Mouse (Mus musculus) spleen, embryonic (tissue): Measurements from ENCODE around the gene Edem3.
"Not testable (repeated sequence)": the region's sequence is repeated elsewhere in the genome, so short reads cannot be mapped to it uniquely, and the experiment has no call there.

Source experiments
- CTCF ChIA-PET: fragments of 350-600 bp; sonication (Branson Sonifier 250); formaldehyde crosslinking; loops from one replicate; lab custom pipeline; 2022; lab: Charles Lee

Gene Edem3

GRCm38 (mm10) chr1:151810628-151811421 lies 55.7 kb downstream of the Edem3 start:
- CTCF ChIA-PET = no interaction called here

- CTCF ChIA-PET = no interaction called here
Observed at GRCm38 (mm10) chr1:151811456-151811855, 56.3 kb downstream of the Edem3 start.

- CTCF ChIA-PET = no interaction called here
Observed at GRCm38 (mm10) chr1:151812004-151812712, 57.0 kb downstream of the Edem3 start.

GRCm38 (mm10) chr1:151816051-151816450 lies 60.9 kb downstream of the Edem3 start:
- CTCF ChIA-PET = no interaction called here

GRCm38 (mm10) chr1:151819190-151819589 lies 64.0 kb downstream of the Edem3 start:
- CTCF ChIA-PET = interaction anchor here (0.9 kb wide), 1 partner anchor 11 kb away, joined by 8 read pairs; no protein-coding TSS in a partner anchor

GRCm38 (mm10) chr1:151820457-151820856 lies 65.3 kb downstream of the Edem3 start:
- CTCF ChIA-PET = no interaction called here

GRCm38 (mm10) chr1:151825065-151825464 lies 69.9 kb downstream of the Edem3 start:
- CTCF ChIA-PET = no interaction called here

GRCm38 (mm10) chr1:151831791-151832190 lies 76.6 kb downstream of the Edem3 start:
- CTCF ChIA-PET = no interaction called here

- CTCF ChIA-PET = no interaction called here
Observed at GRCm38 (mm10) chr1:151835261-151835660, 80.1 kb downstream of the Edem3 start.

- CTCF ChIA-PET = not testable (repeated sequence)
Observed at GRCm38 (mm10) chr1:151840345-151840744, 85.2 kb downstream of the Edem3 start.

- CTCF ChIA-PET = no interaction called here
Observed at GRCm38 (mm10) chr1:151845252-151845832, 90.2 kb downstream of the Edem3 start.

- CTCF ChIA-PET = no interaction called here
Observed at GRCm38 (mm10) chr1:151845926-151846782, 91.0 kb downstream of the Edem3 start.

- CTCF ChIA-PET = no interaction called here
Observed at GRCm38 (mm10) chr1:151848286-151848685, 93.1 kb downstream of the Edem3 start.

GRCm38 (mm10) chr1:151849993-151850608 lies 94.9 kb downstream of the Edem3 start:
- CTCF ChIA-PET = no interaction called here

GRCm38 (mm10) chr1:151851051-151851848 lies 96.1 kb downstream of the Edem3 start:
- CTCF ChIA-PET = interaction anchor here (0.6 kb wide), 1 partner anchor 33 kb away, joined by 4 read pairs; no protein-coding TSS in a partner anchor

- CTCF ChIA-PET = interaction anchor here (0.6 kb wide), 1 partner anchor 34 kb away, joined by 4 read pairs; no protein-coding TSS in a partner anchor
Observed at GRCm38 (mm10) chr1:151851976-151852375, 96.8 kb downstream of the Edem3 start.

- CTCF ChIA-PET = no interaction called here
Observed at GRCm38 (mm10) chr1:151855561-151855960, 100.4 kb downstream of the Edem3 start.

- CTCF ChIA-PET = no interaction called here
Observed at GRCm38 (mm10) chr1:151858474-151858873, 103.3 kb downstream of the Edem3 start.

GRCm38 (mm10) chr1:151861334-151861995 lies 106.3 kb downstream of the Edem3 start:
- CTCF ChIA-PET = no interaction called here

GRCm38 (mm10) chr1:151862109-151862508 lies 106.9 kb downstream of the Edem3 start:
- CTCF ChIA-PET = no interaction called here
